Mouse (Mus musculus) neural tube, embryonic 12.5 days (tissue): Measurements from ENCODE around the gene Tmem186. TPM values are rescaled to one million over a fixed set of nuclear protein-coding genes. Genes with fewer than 3 reads are reported as not detected.

Source experiments
- ATAC-seq: fragments of 200-750 bp; cut with Nextera tagmentation; 2 replicates; pipeline ENCODE4 v1.8.0; 2017; ENCODE audit warnings: low read depth, mild to moderate bottlenecking, moderate TSS enrichment, moderate library complexity; ENCODE audit not compliant: low FRiP score
- H3K27ac ChIP-seq: fragments of 300-500 bp; sonication (generic); 2 replicates; pipeline ENCODE4 v1.5.1; 2016
- H3K27me3 ChIP-seq: fragments of 300-500 bp; sonication (generic); replicated peaks from 2 replicates; pipeline ENCODE4 v1.6.1; 2016; ENCODE audit warnings: mild to moderate bottlenecking
- H3K36me3 ChIP-seq: fragments of 300-500 bp; sonication (generic); 2 replicates; pipeline ENCODE4 v1.6.1; 2016; ENCODE audit warnings: mild to moderate bottlenecking
- H3K4me1 ChIP-seq: fragments of 300-500 bp; sonication (generic); 2 replicates; pipeline ENCODE4 v1.6.1; 2016
- H3K4me2 ChIP-seq: fragments of 300-500 bp; sonication (generic); replicated peaks from 2 replicates; pipeline ENCODE4 v1.6.1; 2016; ENCODE audit warnings: mild to moderate bottlenecking
- H3K4me3 ChIP-seq: fragments of 300-500 bp; sonication (generic); 2 replicates; pipeline ENCODE4 v1.5.1; 2016
- H3K9ac ChIP-seq: fragments of 300-500 bp; sonication (generic); 2 replicates; pipeline ENCODE4 v1.6.1; 2016; ENCODE audit warnings: mild to moderate bottlenecking
- H3K9me3 ChIP-seq: fragments of 300-500 bp; sonication (generic); 2 replicates; pipeline ENCODE4 v1.6.1; 2016; ENCODE audit warnings: mild to moderate bottlenecking
- WGBS: fragments of 180-500 bp; shearing (Covaris S2); methylation state at CpG from one replicate; pipeline ENCODE4 v1.1.7; 2016; 5-methylcytosine and 5-hydroxymethylcytosine counted together
- polyA plus RNA-seq: library from polyadenylated mRNA; unstranded; fragments of >200 nt; fragmentation: Nextera tagmentation; extraction: Ambion mirVana; gene quantifications from 2 replicates; pipeline ENCODE4 v1.2.1, GENCODE M21; 2016

The Tmem186 gene
- polyA plus RNA-seq, 1 experiment from 2014 or later, result 22.7 TPM

- ATAC-seq, result no peak
- Histone ChIP-seq H3K9me3 (no peaks in the 10 kb centered on the region), H3K4me1 (peaks cover 52% of the 10 kb centered on the region), H3K27me3 (no peaks in the 10 kb centered on the region), H3K36me3 (peaks cover 65% of the 10 kb centered on the region), H3K4me3 (no peak overlapping the region), H3K4me2 (0 out of 2 replicates have a peak overlapping the region, but pooled peaks have one; percentile 5), H3K27ac (no peak overlapping the region), H3K9ac (no peak overlapping the region; the same call in 1 of the 2 replicates)
- WGBS, result 81% methylated on average over 24 of the region's 24 CpGs
Observed at GRCm38 (mm10) chr16:8663606-8664539, 26.4 kb upstream of the Tmem186 start.

- Histone ChIP-seq H3K27ac (no peak overlapping the region), H3K9me3 (no peaks in the 10 kb centered on the region), H3K27me3 (no peaks in the 10 kb centered on the region), H3K9ac (no peak overlapping the region), H3K4me2 (no peak overlapping the region), H3K4me1 (peaks cover 43% of the 10 kb centered on the region), H3K36me3 (peaks cover 70% of the 10 kb centered on the region), H3K4me3 (no peak overlapping the region)
- WGBS, result 73% methylated on average over 2 of the region's 2 CpGs
- no peak for ATAC-seq
Observed at GRCm38 (mm10) chr16:8663022-8663421, 25.5 kb upstream of the Tmem186 start.

GRCm38 (mm10) chr16:8658764-8659163, 21.3 kb upstream of the Tmem186 start:
- no peaks in the 10 kb centered on the region for H3K27me3 ChIP-seq
- H3K4me2 ChIP-seq, result no peak overlapping the region
- 90% methylated on average over 4 of the region's 4 CpGs for WGBS
- no peak overlapping the region for H3K27ac ChIP-seq
- ATAC-seq, result no peak
- H3K9ac ChIP-seq, result no peak overlapping the region
- no peaks in the 10 kb centered on the region for H3K9me3 ChIP-seq
- no peak overlapping the region for H3K4me3 ChIP-seq
- H3K4me1 ChIP-seq, result peaks cover 8% of the 10 kb centered on the region
- peaks cover 86% of the 10 kb centered on the region for H3K36me3 ChIP-seq

GRCm38 (mm10) chr16:8658349-8658748, 20.8 kb upstream of the Tmem186 start:
- H3K27ac ChIP-seq, result no peak overlapping the region
- no peaks in the 10 kb centered on the region for H3K27me3 ChIP-seq
- H3K4me1 ChIP-seq, result peaks cover 6% of the 10 kb centered on the region
- no peak overlapping the region for H3K4me3 ChIP-seq
- H3K36me3 ChIP-seq, result peaks cover 86% of the 10 kb centered on the region
- ATAC-seq, result no peak
- WGBS, result 84% methylated on average over 4 of the region's 4 CpGs
- no peak overlapping the region for H3K4me2 ChIP-seq
- H3K9me3 ChIP-seq, result no peaks in the 10 kb centered on the region
- H3K9ac ChIP-seq, result no peak overlapping the region

- Histone ChIP-seq H3K9me3 (no peaks in the 10 kb centered on the region), H3K4me2 (no peak overlapping the region), H3K36me3 (peaks cover 84% of the 10 kb centered on the region), H3K27ac (no peak overlapping the region), H3K4me1 (no peaks in the 10 kb centered on the region; the same call in 1 of the 2 replicates), H3K4me3 (no peak overlapping the region), H3K9ac (no peak overlapping the region), H3K27me3 (no peaks in the 10 kb centered on the region)
- 81% methylated on average over 2 of the region's 2 CpGs for WGBS
- no peak for ATAC-seq
Observed at GRCm38 (mm10) chr16:8656256-8656655, 18.7 kb upstream of the Tmem186 start.

- Histone ChIP-seq H3K27me3 (no peaks in the 10 kb centered on the region), H3K9me3 (no peaks in the 10 kb centered on the region), H3K4me2 (no peak overlapping the region), H3K9ac (no peak overlapping the region), H3K4me1 (no peaks in the 10 kb centered on the region; the same call in 1 of the 2 replicates), H3K36me3 (peaks cover 85% of the 10 kb centered on the region), H3K27ac (no peak overlapping the region), H3K4me3 (no peak overlapping the region)
- ATAC-seq, result peak; percentile 17; the same call in 1 of the 2 replicates
- WGBS, result 88% methylated on average over 9 of the region's 9 CpGs
Observed at GRCm38 (mm10) chr16:8655599-8655998, 18.1 kb upstream of the Tmem186 start.

- H3K9me3 ChIP-seq, result no peaks in the 10 kb centered on the region
- no peak overlapping the region for H3K4me3 ChIP-seq
- peaks cover 82% of the 10 kb centered on the region for H3K36me3 ChIP-seq
- H3K9ac ChIP-seq, result no peak overlapping the region
- WGBS, result 82% methylated on average over 6 of the region's 6 CpGs
- H3K4me2 ChIP-seq, result no peak overlapping the region
- no peak for ATAC-seq
- no peak overlapping the region for H3K27ac ChIP-seq
- no peaks in the 10 kb centered on the region for H3K27me3 ChIP-seq
- H3K4me1 ChIP-seq, result no peaks in the 10 kb centered on the region; the same call in 1 of the 2 replicates
Observed at GRCm38 (mm10) chr16:8655108-8655507, 17.6 kb upstream of the Tmem186 start.

- no peak overlapping the region for H3K4me3 ChIP-seq
- H3K4me2 ChIP-seq, result no peak overlapping the region
- H3K4me1 ChIP-seq, result no peaks in the 10 kb centered on the region
- ATAC-seq, result no peak
- WGBS, result 93% methylated on average over 3 of the region's 3 CpGs
- peaks cover 88% of the 10 kb centered on the region for H3K36me3 ChIP-seq
- no peaks in the 10 kb centered on the region for H3K9me3 ChIP-seq
- no peak overlapping the region for H3K9ac ChIP-seq
- no peaks in the 10 kb centered on the region for H3K27me3 ChIP-seq
- H3K27ac ChIP-seq, result no peak overlapping the region
Observed at GRCm38 (mm10) chr16:8650007-8650406, 12.5 kb upstream of the Tmem186 start.

- H3K9ac ChIP-seq, result no peak overlapping the region
- H3K4me2 ChIP-seq, result no peak overlapping the region
- H3K27me3 ChIP-seq, result no peaks in the 10 kb centered on the region
- H3K27ac ChIP-seq, result no peak overlapping the region
- H3K4me1 ChIP-seq, result no peaks in the 10 kb centered on the region
- 81% methylated on average over 6 of the region's 6 CpGs for WGBS
- peaks cover 75% of the 10 kb centered on the region for H3K36me3 ChIP-seq
- H3K9me3 ChIP-seq, result no peaks in the 10 kb centered on the region
- no peak overlapping the region for H3K4me3 ChIP-seq
- no peak for ATAC-seq
Observed at GRCm38 (mm10) chr16:8645546-8645945, 8.0 kb upstream of the Tmem186 start.

- Histone ChIP-seq H3K27me3 (no peaks in the 10 kb centered on the region), H3K4me2 (no peak overlapping the region), H3K4me1 (no peaks in the 10 kb centered on the region), H3K27ac (no peak overlapping the region), H3K9ac (no peak overlapping the region), H3K4me3 (no peak overlapping the region), H3K36me3 (peaks cover 60% of the 10 kb centered on the region), H3K9me3 (no peaks in the 10 kb centered on the region)
- ATAC-seq, result no peak
- 79% methylated on average over 2 of the region's 2 CpGs for WGBS
Observed at GRCm38 (mm10) chr16:8643855-8644254, 6.3 kb upstream of the Tmem186 start.

- Histone ChIP-seq H3K4me2 (no peak overlapping the region), H3K27ac (no peak overlapping the region), H3K4me3 (no peak overlapping the region), H3K4me1 (peaks cover 18% of the 10 kb centered on the region), H3K36me3 (peaks cover 31% of the 10 kb centered on the region), H3K9me3 (no peaks in the 10 kb centered on the region), H3K9ac (no peak overlapping the region), H3K27me3 (no peaks in the 10 kb centered on the region)
- 91% methylated on average over 11 of the region's 11 CpGs for WGBS
- no peak for ATAC-seq
Observed at GRCm38 (mm10) chr16:8639466-8640191, 2.1 kb upstream of the Tmem186 start.

- peaks cover 18% of the 10 kb centered on the region for H3K36me3 ChIP-seq
- H3K27me3 ChIP-seq, result no peaks in the 10 kb centered on the region
- no peak overlapping the region for H3K27ac ChIP-seq
- H3K9ac ChIP-seq, result peak overlapping the region; percentile 66
- WGBS, result 50% methylated on average over 7 of the region's 7 CpGs
- peak overlapping the region; percentile 60 for H3K4me3 ChIP-seq
- no peak for ATAC-seq
- H3K4me2 ChIP-seq, result peak overlapping the region; percentile 90
- H3K9me3 ChIP-seq, result no peaks in the 10 kb centered on the region
- peaks cover 18% of the 10 kb centered on the region for H3K4me1 ChIP-seq
Observed at GRCm38 (mm10) chr16:8638131-8638530, 619 bp upstream of the Tmem186 start.
